Mouse (Mus musculus) forebrain, embryonic 14.5 days (tissue): ENCODE measurements around the gene Stk31. TPM values are rescaled to one million over a fixed set of nuclear protein-coding genes. Genes with fewer than 3 reads are reported as not detected.

Experiments used
- ATAC-seq: fragments of 200-750 bp; cut with Nextera tagmentation; 2 replicates; pipeline ENCODE4 v1.8.0; 2017; ENCODE audit warnings: mild to moderate bottlenecking, moderate library complexity
- DNase-seq: peaks from one replicate; pipeline ENCODE4 v3.0.0-alpha.2; 2015; ENCODE audit warnings: low spot score
- H3K27ac ChIP-seq: fragments of 300-500 bp; sonication (generic); 2 replicates; pipeline ENCODE4 v1.5.1; 2014; ENCODE audit warnings: low read depth, mild to moderate bottlenecking, control low read depth, low read length, moderate library complexity
- H3K27me3 ChIP-seq: fragments of 300-500 bp; sonication (generic); replicated peaks from 2 replicates; pipeline ENCODE4 v1.6.1; 2014; ENCODE audit warnings: low read length, control low read depth, mixed read lengths; ENCODE audit not compliant: control insufficient read depth, insufficient read depth
- H3K36me3 ChIP-seq: fragments of 300-500 bp; sonication (generic); 2 replicates; pipeline ENCODE4 v1.6.1; 2014; ENCODE audit warnings: low read length, control low read depth; ENCODE audit not compliant: control insufficient read depth, insufficient read depth
- H3K4me1 ChIP-seq: fragments of 300-500 bp; sonication (generic); 2 replicates; pipeline ENCODE4 v1.6.1; 2014; ENCODE audit warnings: antibody characterized with exemption, low read length, control low read depth; ENCODE audit not compliant: control insufficient read depth, insufficient read depth
- H3K4me2 ChIP-seq: fragments of 300-500 bp; sonication (generic); 2 replicates; pipeline ENCODE4 v1.6.1; 2014; ENCODE audit warnings: mild to moderate bottlenecking, control low read depth, low read length
- H3K4me3 ChIP-seq: fragments of 300-500 bp; sonication (generic); 2 replicates; pipeline ENCODE4 v1.5.1; 2014; ENCODE audit warnings: low read depth, low read length, control low read depth
- H3K9ac ChIP-seq: fragments of 300-500 bp; sonication (generic); 2 replicates; pipeline ENCODE4 v1.6.1; 2014; ENCODE audit warnings: mild to moderate bottlenecking, low read length, control low read depth, moderate library complexity
- H3K9me3 ChIP-seq: fragments of 300-500 bp; sonication (generic); replicated peaks from 2 replicates; pipeline ENCODE4 v1.6.1; 2016; ENCODE audit warnings: low read length, control low read depth, mixed read lengths; ENCODE audit not compliant: control insufficient read depth
- whole genome bisulfite sequencing: fragments of 180-500 bp; shearing (Covaris S2); extraction: QIAGEN DNeasy Blood & Tissue Kit; methylation state at CpG from one replicate; pipeline ENCODE4 v1.1.7; 2014; 5-methylcytosine and 5-hydroxymethylcytosine counted together
- polyA plus RNA-seq: library from polyadenylated mRNA; unstranded; fragments of >200 nt; fragmentation: Nextera tagmentation; extraction: Ambion mirVana; gene quantifications from 2 replicates; pipeline ENCODE4 v1.2.1, GENCODE M21; 2014

Stk31 gene
- polyA plus RNA-seq = not detected in 2 replicates

- ATAC-seq = no peak
- Histone ChIP-seq H3K27ac (no peak within 1 kb of the TSS), H3K27me3 (no peaks in the 10 kb centered on the region), H3K4me2 (no peak within 1 kb of the TSS), H3K4me1 (no peaks in the 10 kb centered on the region), H3K36me3 (no peaks in the 10 kb centered on the region), H3K4me3 (no peak within 1 kb of the TSS), H3K9me3 (no peaks in the 10 kb centered on the region), H3K9ac (no peak within 1 kb of the TSS)
- 90% methylated on average over 34 of the region's 34 CpGs for WGBS
- DNase-seq = no peak
These were observed at the start of gene Stk31 for GRCm38 (mm10) chr6:49395316-49395715. Stk31 (plus strand) TSS chr6:49395604.

DNA sequence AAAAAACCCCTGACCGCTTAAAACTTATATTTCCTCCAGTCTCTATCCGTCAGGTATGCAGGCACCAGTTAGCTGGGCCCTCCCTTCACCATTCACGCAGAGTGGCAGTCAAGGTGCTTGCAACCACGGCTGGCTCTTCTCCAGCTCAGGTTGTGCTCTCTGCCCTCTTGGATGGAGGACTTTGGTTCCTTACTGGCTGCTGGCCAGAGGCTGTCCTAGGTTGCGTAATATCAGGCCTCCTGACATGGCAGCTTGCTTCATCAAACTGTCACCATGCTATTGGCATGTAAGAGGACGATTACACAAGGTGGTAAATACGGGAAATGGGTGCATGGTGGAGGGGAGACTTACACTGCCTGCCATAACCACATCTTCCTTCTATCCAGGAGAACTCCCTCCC lies 45.6 kb upstream of the Stk31 start:
- no peaks in the 10 kb centered on the region for H3K9me3 ChIP-seq
- H3K27ac ChIP-seq = no peak overlapping the region
- no peaks in the 10 kb centered on the region for H3K27me3 ChIP-seq
- no peak for DNase-seq
- no peak overlapping the region for H3K9ac ChIP-seq
- WGBS = 91% methylated on average over 7 of the region's 7 CpGs
- no peak overlapping the region for H3K4me2 ChIP-seq
- H3K4me3 ChIP-seq = no peak overlapping the region
- ATAC-seq = no peak
- H3K36me3 ChIP-seq = no peaks in the 10 kb centered on the region
- no peaks in the 10 kb centered on the region for H3K4me1 ChIP-seq

DNA sequence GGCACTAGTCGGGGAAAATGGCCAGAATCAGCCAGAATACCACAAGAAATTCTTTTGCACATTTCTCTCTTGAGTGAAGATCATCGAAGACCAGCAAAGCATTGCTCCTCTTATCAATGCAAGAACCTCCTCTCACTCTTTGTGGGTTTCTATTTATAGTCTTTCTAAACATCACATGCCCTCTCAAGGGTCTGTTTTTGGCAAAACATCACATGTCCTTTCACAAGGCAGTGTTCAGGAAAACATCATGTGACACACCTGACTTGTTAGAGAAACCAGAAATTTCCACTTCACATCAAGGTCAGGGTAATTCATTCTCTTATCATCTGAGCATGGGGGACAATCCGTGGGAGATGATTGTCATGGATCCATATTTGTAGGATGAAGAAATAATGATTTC lies 40.8 kb upstream of the Stk31 start:
- ATAC-seq = no peak
- H3K4me1 ChIP-seq = no peaks in the 10 kb centered on the region
- no peaks in the 10 kb centered on the region for H3K9me3 ChIP-seq

DNA sequence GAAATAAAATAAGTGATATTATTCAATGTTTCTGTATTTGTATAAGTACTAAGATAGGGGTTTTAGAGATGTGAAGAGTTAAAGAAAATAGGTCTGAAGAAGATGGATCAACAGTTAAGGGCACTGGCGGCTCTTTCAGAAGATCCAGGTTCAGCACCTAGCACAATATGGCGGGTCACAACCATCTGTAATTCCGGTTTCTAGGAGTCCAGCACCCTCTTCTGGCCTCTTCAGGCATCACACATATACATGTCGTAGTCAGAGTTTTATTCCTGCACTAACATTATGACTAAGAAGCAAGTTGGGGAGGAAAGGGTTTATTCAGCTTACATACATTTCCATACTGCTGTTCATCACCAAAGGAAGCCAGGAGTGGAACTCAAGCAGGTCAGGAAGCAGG lies 40.2 kb upstream of the Stk31 start:
- no peak for DNase-seq
- no peak overlapping the region for H3K9ac ChIP-seq
- WGBS = 60% methylated on average over 4 of the region's 4 CpGs

More for the DNA sequence above, 40.8 kb upstream of the Stk31 start:
- Histone ChIP-seq H3K9ac (no peak overlapping the region), H3K27ac (no peak overlapping the region), H3K4me2 (no peak overlapping the region), H3K27me3 (no peaks in the 10 kb centered on the region), H3K4me3 (no peak overlapping the region), H3K36me3 (no peaks in the 10 kb centered on the region)
- 88% methylated on average over 3 of the region's 3 CpGs for WGBS
- no peak for DNase-seq

GRCm38 (mm10) chr6:49360420-49360819 lies 35.0 kb upstream of the Stk31 start:
- no peak for ATAC-seq
- H3K4me1 ChIP-seq = no peaks in the 10 kb centered on the region
- no peaks in the 10 kb centered on the region for H3K36me3 ChIP-seq
- no peak overlapping the region for H3K4me2 ChIP-seq
- peak; percentile 21 for DNase-seq
- no peak overlapping the region for H3K27ac ChIP-seq
- no peaks in the 10 kb centered on the region for H3K9me3 ChIP-seq
- H3K9ac ChIP-seq = no peak overlapping the region
- H3K27me3 ChIP-seq = no peaks in the 10 kb centered on the region
- no peak overlapping the region for H3K4me3 ChIP-seq

More for the DNA sequence above, 40.2 kb upstream of the Stk31 start:
- Histone ChIP-seq H3K4me1 (no peaks in the 10 kb centered on the region), H3K36me3 (no peaks in the 10 kb centered on the region), H3K4me2 (no peak overlapping the region), H3K4me3 (no peak overlapping the region), H3K9me3 (no peaks in the 10 kb centered on the region), H3K27ac (no peak overlapping the region), H3K27me3 (no peaks in the 10 kb centered on the region)
- no peak for ATAC-seq

- WGBS = 5% methylated on average over 46 of the region's 49 CpGs
- no peaks in the 10 kb centered on the region for H3K36me3 ChIP-seq
- H3K4me1 ChIP-seq = peaks cover 7% of the 10 kb centered on the region; the same call in 1 of the 2 replicates
- peak; percentile 94 for DNase-seq
- H3K27ac ChIP-seq = 0 out of 2 replicates have a peak within 1 kb of the TSS, but pooled peaks have one; percentile 14
- peak within 1 kb of the TSS; percentile 91 for H3K4me2 ChIP-seq
- H3K9me3 ChIP-seq = no peaks in the 10 kb centered on the region
- no peaks in the 10 kb centered on the region for H3K27me3 ChIP-seq
- peak within 1 kb of the TSS; percentile 65 for H3K9ac ChIP-seq
- ATAC-seq = peak; percentile 97
- peak within 1 kb of the TSS; percentile 50 for H3K4me3 ChIP-seq
These were observed 28.0 kb upstream of the Stk31 start, which contains the start of gene Fam221a for GRCm38 (mm10) chr6:49367159-49368054. Fam221a (plus strand) TSS chr6:49367739.

GRCm38 (mm10) chr6:49368212-49368611 lies 27.2 kb upstream of the Stk31 start:
- peak overlapping the region; percentile 65 for H3K9ac ChIP-seq
- peak; percentile 27 for DNase-seq
- no peaks in the 10 kb centered on the region for H3K36me3 ChIP-seq

DNA sequence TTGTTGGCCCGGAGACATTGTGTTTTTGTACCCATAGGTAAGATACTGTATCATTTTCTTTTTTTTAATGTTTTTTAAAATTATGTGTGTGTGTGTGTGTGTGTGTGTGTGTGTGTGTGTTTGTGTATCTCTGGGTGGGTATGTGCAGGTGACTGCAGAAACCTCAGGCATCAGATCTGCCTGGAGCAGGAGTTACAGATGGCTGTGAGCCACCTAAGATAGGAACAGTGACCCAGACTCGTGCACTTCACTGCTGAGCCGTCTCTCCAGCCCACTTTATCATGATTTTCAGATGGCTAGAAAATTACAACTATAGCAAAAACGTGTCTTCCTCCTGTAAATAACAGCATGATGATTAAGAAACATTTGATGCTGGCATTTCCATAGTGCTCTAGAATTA lies 22.7 kb upstream of the Stk31 start:
- no peak overlapping the region for H3K4me2 ChIP-seq
- no peak overlapping the region for H3K4me3 ChIP-seq
- 86% methylated on average over 4 of the region's 4 CpGs for whole genome bisulfite sequencing

More at GRCm38 (mm10) chr6:49368212-49368611, 27.2 kb upstream of the Stk31 start:
- Histone ChIP-seq H3K27me3 (no peaks in the 10 kb centered on the region), H3K4me3 (peak overlapping the region; percentile 50), H3K27ac (no peak overlapping the region), H3K9me3 (no peaks in the 10 kb centered on the region), H3K4me2 (peak overlapping the region; percentile 91), H3K4me1 (peaks cover 7% of the 10 kb centered on the region; the same call in 1 of the 2 replicates)
- 44% methylated on average over 3 of the region's 3 CpGs for whole genome bisulfite sequencing
- no peak for ATAC-seq

GRCm38 (mm10) chr6:49373943-49374342 lies 21.5 kb upstream of the Stk31 start:
- H3K4me2 ChIP-seq = no peak overlapping the region
- DNase-seq = no peak
- no peaks in the 10 kb centered on the region for H3K27me3 ChIP-seq
- H3K36me3 ChIP-seq = no peaks in the 10 kb centered on the region
- H3K4me1 ChIP-seq = no peaks in the 10 kb centered on the region
- H3K27ac ChIP-seq = no peak overlapping the region
- 61% methylated on average over 2 of the region's 2 CpGs for WGBS
- H3K4me3 ChIP-seq = no peak overlapping the region
- ATAC-seq = no peak
- no peak overlapping the region for H3K9ac ChIP-seq
- no peaks in the 10 kb centered on the region for H3K9me3 ChIP-seq

More for the DNA sequence above, 22.7 kb upstream of the Stk31 start:
- no peak overlapping the region for H3K9ac ChIP-seq
- H3K36me3 ChIP-seq = no peaks in the 10 kb centered on the region
- H3K27ac ChIP-seq = no peak overlapping the region
- peaks cover 7% of the 10 kb centered on the region; the same call in 1 of the 2 replicates for H3K4me1 ChIP-seq
- H3K27me3 ChIP-seq = no peaks in the 10 kb centered on the region
- no peak for DNase-seq
- ATAC-seq = no peak
- H3K9me3 ChIP-seq = no peaks in the 10 kb centered on the region
